Mouse (Mus musculus): ENCODE measurements around the gene Sigmar1. TPM values are rescaled to one million over a fixed set of nuclear protein-coding genes. Genes with fewer than 3 reads are reported as not detected.
"Not testable (repeated sequence)": the region's sequence is repeated elsewhere in the genome, so short reads cannot be mapped to it uniquely, and the experiment has no call there.

Sigmar1 gene
- 79.7 and 87.4 TPM in 2 replicates for polyA plus RNA-seq (2015; fragmentation: Nextera tagmentation; extraction: Ambion mirVana)

- ATAC-seq (replicated peaks; ENCODE audit: low FRiP score): peak; percentile 69
- WGBS: under 1% methylated on average over 57 of the region's 57 CpGs
Observed at GRCm38 (mm10) chr4:41755338-41756305, at the start of gene Sigmar1. Sigmar1 (minus strand) TSS chr4:41756157.

GRCm38 (mm10) chr4:41783197-41783596 is 27.2 kb upstream of the Sigmar1 start:
- H3K4me1 ChIP-seq; H3K27ac ChIP-seq; ATAC-seq (replicated peaks; ENCODE audit: low FRiP score); H3K9me3 ChIP-seq (replicated peaks); H3K9ac ChIP-seq; H3K36me3 ChIP-seq; H3K27me3 ChIP-seq; H3K4me3 ChIP-seq (replicated peaks); H3K4me2 ChIP-seq: not testable (repeated sequence)
- 23% methylated on average over 3 of the region's 3 CpGs for WGBS

More at GRCm38 (mm10) chr4:41755338-41756305, at the start of gene Sigmar1:
- peak within 1 kb of the TSS; percentile 90 for H3K4me2 ChIP-seq
- peak within 1 kb of the TSS; percentile 95 for H3K27ac ChIP-seq
- peak within 1 kb of the TSS; percentile 74 for H3K9ac ChIP-seq
- peaks cover 23% of the 10 kb centered on the region for H3K36me3 ChIP-seq
- no peaks in the 10 kb centered on the region for H3K9me3 ChIP-seq (replicated peaks)
- H3K27me3 ChIP-seq: no peaks in the 10 kb centered on the region
- H3K4me3 ChIP-seq (replicated peaks): peak within 1 kb of the TSS; percentile 69
- H3K4me1 ChIP-seq: peaks cover 44% of the 10 kb centered on the region

- H3K27me3 ChIP-seq; H3K4me1 ChIP-seq; H3K4me2 ChIP-seq; H3K9me3 ChIP-seq (replicated peaks); H3K4me3 ChIP-seq (replicated peaks); ATAC-seq (replicated peaks; ENCODE audit: low FRiP score); H3K27ac ChIP-seq; H3K9ac ChIP-seq; H3K36me3 ChIP-seq: not testable (repeated sequence)
- WGBS: 30% methylated on average over 4 of the region's 4 CpGs
Observed at GRCm38 (mm10) chr4:41782711-41783110, 26.8 kb upstream of the Sigmar1 start.

- H3K9ac ChIP-seq; H3K4me1 ChIP-seq; H3K27ac ChIP-seq; ATAC-seq (replicated peaks; ENCODE audit: low FRiP score); H3K36me3 ChIP-seq; H3K9me3 ChIP-seq (replicated peaks); H3K4me3 ChIP-seq (replicated peaks); H3K27me3 ChIP-seq: not testable (repeated sequence)
- WGBS: 18% methylated on average over 16 of the region's 21 CpGs
- 0 out of 2 replicates have a peak overlapping the region, but pooled peaks have one; percentile 19 for H3K4me2 ChIP-seq
Observed at GRCm38 (mm10) chr4:41781748-41782485, 26.0 kb upstream of the Sigmar1 start.

GRCm38 (mm10) chr4:41781271-41781670 is 25.3 kb upstream of the Sigmar1 start:
- ATAC-seq (replicated peaks; ENCODE audit: low FRiP score); H3K27ac ChIP-seq; H3K9me3 ChIP-seq (replicated peaks); H3K4me1 ChIP-seq; H3K27me3 ChIP-seq; H3K4me3 ChIP-seq (replicated peaks); H3K9ac ChIP-seq; H3K36me3 ChIP-seq; H3K4me2 ChIP-seq: not testable (repeated sequence)
- 26% methylated on average over 9 of the region's 9 CpGs for WGBS

- not testable (repeated sequence) for H3K36me3 ChIP-seq; H3K27ac ChIP-seq; ATAC-seq (replicated peaks; ENCODE audit: low FRiP score); H3K9me3 ChIP-seq (replicated peaks); H3K27me3 ChIP-seq; H3K4me2 ChIP-seq; H3K4me3 ChIP-seq (replicated peaks); H3K4me1 ChIP-seq; H3K9ac ChIP-seq
- WGBS: 100% methylated on average over 1 of the region's 1 CpGs
Observed at GRCm38 (mm10) chr4:41775840-41776239, 19.9 kb upstream of the Sigmar1 start.

- Histone ChIP-seq H3K4me3 (replicated peaks) (peak overlapping the region; percentile 46), H3K4me2 (peak overlapping the region; percentile 57), H3K27ac (peak overlapping the region; percentile 58)
- not testable (repeated sequence) for ATAC-seq (replicated peaks; ENCODE audit: low FRiP score); H3K36me3 ChIP-seq; H3K9me3 ChIP-seq (replicated peaks); H3K4me1 ChIP-seq; H3K9ac ChIP-seq; H3K27me3 ChIP-seq
- 69% methylated on average over 3 of the region's 3 CpGs for WGBS
Observed at GRCm38 (mm10) chr4:41774506-41774905, 18.5 kb upstream of the Sigmar1 start.

- H3K9me3 ChIP-seq (replicated peaks); ATAC-seq (replicated peaks; ENCODE audit: low FRiP score); H3K4me1 ChIP-seq; H3K36me3 ChIP-seq; H3K27me3 ChIP-seq; H3K9ac ChIP-seq: not testable (repeated sequence)
- Histone ChIP-seq H3K4me2 (peak within 1 kb of the TSS; percentile 57), H3K4me3 (replicated peaks) (peak within 1 kb of the TSS; percentile 46), H3K27ac (peak within 1 kb of the TSS; percentile 78)
- WGBS: 2% methylated on average over 12 of the region's 14 CpGs
Observed at GRCm38 (mm10) chr4:41774002-41774401, 18.0 kb upstream of the Sigmar1 start, which contains the start of gene Ccl27a. Ccl27a (minus strand) TSS chr4:41774247.

GRCm38 (mm10) chr4:41773502-41773901 is 17.5 kb upstream of the Sigmar1 start:
- not testable (repeated sequence) for ATAC-seq (replicated peaks; ENCODE audit: low FRiP score); H3K9ac ChIP-seq; H3K4me1 ChIP-seq; H3K9me3 ChIP-seq (replicated peaks); H3K36me3 ChIP-seq; H3K27me3 ChIP-seq
- peak overlapping the region; percentile 46 for H3K4me3 ChIP-seq (replicated peaks)
- H3K27ac ChIP-seq: peak overlapping the region; percentile 78; the same call in 1 of the 2 replicates
- WGBS: under 1% methylated on average over 24 of the region's 25 CpGs
- H3K4me2 ChIP-seq: peak overlapping the region; percentile 57

- not testable (repeated sequence) for H3K9ac ChIP-seq; H3K27me3 ChIP-seq; ATAC-seq (replicated peaks; ENCODE audit: low FRiP score); H3K36me3 ChIP-seq; H3K4me1 ChIP-seq; H3K9me3 ChIP-seq (replicated peaks)
- WGBS: 6% methylated on average over 7 of the region's 16 CpGs
- peak overlapping the region; percentile 54 for H3K4me2 ChIP-seq
- peak overlapping the region; percentile 48; the same call in 1 of the 2 replicates for H3K27ac ChIP-seq
- peak overlapping the region; percentile 31 for H3K4me3 ChIP-seq (replicated peaks)
Observed at GRCm38 (mm10) chr4:41772946-41773345, 17.0 kb upstream of the Sigmar1 start.

GRCm38 (mm10) chr4:41767301-41767700 is 11.3 kb upstream of the Sigmar1 start:
- not testable (repeated sequence) for H3K27ac ChIP-seq

GRCm38 (mm10) chr4:41763176-41763575 is 7.2 kb upstream of the Sigmar1 start:
- H3K4me2 ChIP-seq: peak overlapping the region; percentile 69
- not testable (repeated sequence) for H3K9ac ChIP-seq; H3K27ac ChIP-seq; ATAC-seq (replicated peaks; ENCODE audit: low FRiP score); H3K9me3 ChIP-seq (replicated peaks); H3K27me3 ChIP-seq
- H3K4me3 ChIP-seq (replicated peaks): peak overlapping the region; percentile 46; the same call in 1 of the 2 replicates
- peaks cover 44% of the 10 kb centered on the region for H3K4me1 ChIP-seq
- WGBS: 66% methylated on average over 4 of the region's 6 CpGs
- peaks cover 31% of the 10 kb centered on the region for H3K36me3 ChIP-seq

More at GRCm38 (mm10) chr4:41767301-41767700, 11.3 kb upstream of the Sigmar1 start:
- peaks cover 21% of the 10 kb centered on the region for H3K36me3 ChIP-seq
- H3K4me2 ChIP-seq; H3K9me3 ChIP-seq (replicated peaks); H3K9ac ChIP-seq; H3K4me1 ChIP-seq; H3K4me3 ChIP-seq (replicated peaks); H3K27me3 ChIP-seq; ATAC-seq (replicated peaks; ENCODE audit: low FRiP score): not testable (repeated sequence)
- 89% methylated on average over 10 of the region's 10 CpGs for WGBS

All from kidney, embryonic 15.5 days (tissue).